Comparison of ENCODE assay signal across 16 mouse cellular contexts in genomic region chr11:53424826-53425225, GRCm38 (mm10). TPM values are rescaled to one million over a fixed set of nuclear protein-coding genes. Genes with fewer than 3 reads are reported as not detected.
DNase-seq lines count a peak whose midpoint lies in the region; ATAC-seq lines count a peak whose summit lies in the region.
"Had no signal": no experiment of that assay in that cellular context is flagged by ENCODE, and none has a peak within 500 bp of the region (broad histone marks: within the 10 kb centered on the region; RNA-seq: fewer than 3 reads in every experiment).

No protein-coding gene starts in this region.

- H3K4me3 ChIP-seq in heart, embryonic 16.5 days (ENCODE audit: low read length): no peak overlapping the region
- H3K4me3 ChIP-seq in liver, embryonic 16.5 days (ENCODE audit: low read depth, low read length): no peak overlapping the region
- H3K4me3 ChIP-seq in liver, embryonic 12.5 days: no peak overlapping the region
- H3K4me3 ChIP-seq in forebrain, embryonic 10.5 days: no peak overlapping the region
- H3K4me3 ChIP-seq: gastrocnemius, adult 2 months; midbrain, embryonic 15.5 days; neural tube, embryonic 13.5 days had no signal

- intact Hi-C loops in heart, postnatal 10 days (cut with DNase I): no loop called here

- H3K9me3 ChIP-seq in heart, embryonic 16.5 days (replicated peaks; ENCODE audit: control insufficient read depth, low read length): no peaks in the 10 kb centered on the region
- H3K9me3 ChIP-seq in liver, embryonic 16.5 days (replicated peaks; ENCODE audit: control insufficient read depth, low read length): no peaks in the 10 kb centered on the region
- no peaks in the 10 kb centered on the region for H3K9me3 ChIP-seq in liver, embryonic 12.5 days (replicated peaks)
- no peaks in the 10 kb centered on the region for H3K9me3 ChIP-seq in forebrain, embryonic 10.5 days
- H3K9me3 ChIP-seq: midbrain, embryonic 15.5 days; neural tube, embryonic 13.5 days had no signal

- no peak overlapping the region for H3K4me2 ChIP-seq in heart, embryonic 16.5 days (ENCODE audit: low read depth, low read length)
- no peak overlapping the region for H3K4me2 ChIP-seq in liver, embryonic 16.5 days (ENCODE audit: low read depth, low read length)
- H3K4me2 ChIP-seq in liver, embryonic 12.5 days: no peak overlapping the region
- H3K4me2 ChIP-seq: midbrain, embryonic 15.5 days; neural tube, embryonic 13.5 days had no signal

- ATAC-seq in heart, embryonic 16.5 days (replicated peaks; ENCODE audit: extremely low read depth, insufficient read depth, low FRiP score): no peak
- ATAC-seq in liver, embryonic 16.5 days (ENCODE audit: low read depth): 0 out of 2 replicates have a peak, but pooled peaks have one; percentile 30
- no peak for ATAC-seq in liver, embryonic 12.5 days
- ATAC-seq: forebrain, embryonic 14.5 days; midbrain, embryonic 15.5 days had no signal

- DNase-seq in adrenal gland, adult 2 months: peak; percentile 53
- DNase-seq in adrenal gland, adult 18-20 months (ENCODE audit: low spot score in 2 of 2): no peak
- no peak for DNase-seq in heart, postnatal 10 days
- DNase-seq in adrenal gland, postnatal 14 days: peak; percentile 63
- DNase-seq in forebrain, embryonic 10.5 days (ENCODE audit: extremely low spot score, low spot score): no peak
- DNase-seq: cerebellum, adult 2 months; gastrocnemius, adult 2 months; heart, postnatal 4 days had no signal

- no peak overlapping the region for H3K9ac ChIP-seq in heart, embryonic 16.5 days (ENCODE audit: low read length)
- H3K9ac ChIP-seq in liver, embryonic 16.5 days (ENCODE audit: low read depth, low read length): no peak overlapping the region
- H3K9ac ChIP-seq in liver, embryonic 12.5 days: no peak overlapping the region
- H3K9ac ChIP-seq: midbrain, embryonic 15.5 days; neural tube, embryonic 13.5 days had no signal

- H3K36me3 ChIP-seq in heart, embryonic 16.5 days (ENCODE audit: control insufficient read depth, insufficient read depth): peaks cover 16% of the 10 kb centered on the region
- peaks cover 12% of the 10 kb centered on the region for H3K36me3 ChIP-seq in liver, embryonic 16.5 days (ENCODE audit: control insufficient read depth, insufficient read depth)
- H3K36me3 ChIP-seq in liver, embryonic 12.5 days: peaks cover 32% of the 10 kb centered on the region
- H3K36me3 ChIP-seq in forebrain, embryonic 10.5 days (replicated peaks): peaks cover 46% of the 10 kb centered on the region

- 39% methylated on average over 2 of the region's 2 CpGs for WGBS in heart, embryonic 16.5 days
- 59% methylated on average over 2 of the region's 2 CpGs for WGBS in liver, embryonic 16.5 days (ENCODE audit: insufficient replicate concordance)
- 50% methylated on average over 2 of the region's 2 CpGs for WGBS in liver, embryonic 12.5 days (ENCODE audit: insufficient replicate concordance)
- 78% methylated on average over 2 of the region's 2 CpGs for WGBS in forebrain, embryonic 10.5 days

- H3K27ac ChIP-seq in heart, embryonic 16.5 days (ENCODE audit: low read length): peak overlapping the region; percentile 48
- H3K27ac ChIP-seq in liver, embryonic 16.5 days (ENCODE audit: low read length): no peak overlapping the region
- H3K27ac ChIP-seq in liver, embryonic 12.5 days: no peak overlapping the region
- H3K27ac ChIP-seq in forebrain, embryonic 10.5 days: no peak overlapping the region
- H3K27ac ChIP-seq: gastrocnemius, adult 2 months; midbrain, embryonic 15.5 days; neural tube, embryonic 13.5 days had no signal

- H3K4me1 ChIP-seq in heart, embryonic 16.5 days (ENCODE audit: control insufficient read depth, insufficient read depth, low read length): peaks cover 21% of the 10 kb centered on the region
- peaks cover 7% of the 10 kb centered on the region for H3K4me1 ChIP-seq in liver, embryonic 16.5 days (ENCODE audit: control insufficient read depth, low read depth, low read length)
- peaks cover 14% of the 10 kb centered on the region for H3K4me1 ChIP-seq in liver, embryonic 12.5 days
- H3K4me1 ChIP-seq in forebrain, embryonic 10.5 days: peaks cover 8% of the 10 kb centered on the region

- H3K27me3 ChIP-seq in heart, embryonic 16.5 days (ENCODE audit: control insufficient read depth, insufficient read depth, low read length): no peaks in the 10 kb centered on the region
- no peaks in the 10 kb centered on the region for H3K27me3 ChIP-seq in liver, embryonic 16.5 days (ENCODE audit: control insufficient read depth, insufficient read depth, low read depth, low read length)
- H3K27me3 ChIP-seq in liver, embryonic 12.5 days (replicated peaks): no peaks in the 10 kb centered on the region
- H3K27me3 ChIP-seq in forebrain, embryonic 10.5 days (ENCODE audit: poor library complexity, severe bottlenecking): no peaks in the 10 kb centered on the region
- H3K27me3 ChIP-seq: midbrain, embryonic 15.5 days; neural tube, embryonic 13.5 days had no signal

RNA-seq across cellular contexts. Expression of gene Leap2, which starts 1.9 kb away (rescaled TPM):
- total RNA-seq in adrenal gland, adult 2 months (2021): not detected
- not detected in 2 replicates for polyA plus RNA-seq in adrenal gland, adult 2 months (2012; rRNA removed)
- not detected for total RNA-seq in adrenal gland, adult 18-20 months (2021)
- 0.39 TPM in 1 of 2 replicates, not detected in the other for polyA plus RNA-seq in heart, embryonic 16.5 days (2015; fragmentation: Nextera tagmentation; extraction: Ambion mirVana)
- total RNA-seq in heart, postnatal 10 days (2021): not detected
- polyA plus RNA-seq in liver, embryonic 16.5 days (2015; fragmentation: Nextera tagmentation; extraction: Ambion mirVana): 71.4 and 78.2 TPM in 2 replicates
- 5.3 and 5.4 TPM in 2 replicates for polyA plus RNA-seq in liver, embryonic 12.5 days (2016; fragmentation: Nextera tagmentation; extraction: Ambion mirVana)
- 0.79 and 17.6 TPM in 2 replicates for total RNA-seq in adrenal gland, postnatal 14 days (2021)
- polyA plus RNA-seq in forebrain, embryonic 10.5 days (2016; fragmentation: Nextera tagmentation; extraction: Ambion mirVana): 0.32 TPM in 1 of 2 replicates, not detected in the other
- total RNA-seq: gastrocnemius, adult 2 months; heart, postnatal 4 days had no signal
- polyA plus RNA-seq: cerebellum, adult 2 months; forebrain, embryonic 14.5 days; limb, embryonic 14.5 days; neural tube, embryonic 13.5 days; urinary bladder, adult 2 months had no signal

RNA-seq across cellular contexts. Expression of gene Uqcrq, which starts 5.8 kb away (rescaled TPM):
- total RNA-seq in adrenal gland, adult 2 months (2021): 1,000 to 10,000 TPM; 1,216 to 1,248 TPM
- 845 and 941 TPM in 2 replicates for polyA plus RNA-seq in adrenal gland, adult 2 months (2012; rRNA removed)
- 1,000 to 10,000 TPM; 1,110 to 1,480 TPM for total RNA-seq in adrenal gland, adult 18-20 months (2021)
- 1,391 and 1,425 TPM in 2 replicates for polyA plus RNA-seq in heart, embryonic 16.5 days (2015; fragmentation: Nextera tagmentation; extraction: Ambion mirVana)
- 1,000 to 10,000 TPM; 2,089 to 2,111 TPM for total RNA-seq in heart, postnatal 10 days (2021)
- polyA plus RNA-seq in liver, embryonic 16.5 days (2015; fragmentation: Nextera tagmentation; extraction: Ambion mirVana): 513 and 549 TPM in 2 replicates
- 641 and 664 TPM in 2 replicates for polyA plus RNA-seq in liver, embryonic 12.5 days (2016; fragmentation: Nextera tagmentation; extraction: Ambion mirVana)
- total RNA-seq in adrenal gland, postnatal 14 days (2021): 1,722 and 1,730 TPM in 2 replicates
- 590 and 612 TPM in 2 replicates for polyA plus RNA-seq in forebrain, embryonic 10.5 days (2016; fragmentation: Nextera tagmentation; extraction: Ambion mirVana)

RNA-seq across cellular contexts. Expression of gene Gdf9, which starts 6.0 kb away (rescaled TPM):
- total RNA-seq in adrenal gland, adult 2 months (2021): 1 to 10 TPM in 1 of 2 experiments, under 1 TPM in 1; 0.90 to 9.0 TPM
- 0.36 and 0.39 TPM in 2 replicates for polyA plus RNA-seq in adrenal gland, adult 2 months (2012; rRNA removed)
- total RNA-seq in adrenal gland, adult 18-20 months (2021): 1 to 10 TPM; 4.3 to 6.0 TPM
- 1.2 and 1.6 TPM in 2 replicates for polyA plus RNA-seq in heart, embryonic 16.5 days (2015; fragmentation: Nextera tagmentation; extraction: Ambion mirVana)
- under 1 TPM; 0.14 to 0.32 TPM for total RNA-seq in heart, postnatal 10 days (2021)
- polyA plus RNA-seq in liver, embryonic 16.5 days (2015; fragmentation: Nextera tagmentation; extraction: Ambion mirVana): 0.41 and 0.43 TPM in 2 replicates
- 0.21 and 0.33 TPM in 2 replicates for polyA plus RNA-seq in liver, embryonic 12.5 days (2016; fragmentation: Nextera tagmentation; extraction: Ambion mirVana)
- 1.2 and 3.6 TPM in 2 replicates for total RNA-seq in adrenal gland, postnatal 14 days (2021)
- 1.1 and 2.0 TPM in 2 replicates for polyA plus RNA-seq in forebrain, embryonic 10.5 days (2016; fragmentation: Nextera tagmentation; extraction: Ambion mirVana)

RNA-seq across cellular contexts. Expression of gene Gm10447, which starts 32.1 kb away (rescaled TPM):
- total RNA-seq in adrenal gland, adult 2 months (2021): not detected
- polyA plus RNA-seq in adrenal gland, adult 2 months (2012; rRNA removed): 0.08 TPM in 1 of 2 replicates, not detected in the other
- total RNA-seq in adrenal gland, adult 18-20 months (2021): under 1 TPM in 1 of 2 experiments, not detected in 1; 0.27 TPM
- 0.06 and 0.09 TPM in 2 replicates for polyA plus RNA-seq in heart, embryonic 16.5 days (2015; fragmentation: Nextera tagmentation; extraction: Ambion mirVana)
- total RNA-seq in heart, postnatal 10 days (2021): under 1 TPM in 1 of 2 experiments, not detected in 1; 0.10 TPM
- polyA plus RNA-seq in liver, embryonic 16.5 days (2015; fragmentation: Nextera tagmentation; extraction: Ambion mirVana): 0.18 and 0.22 TPM in 2 replicates
- polyA plus RNA-seq in liver, embryonic 12.5 days (2016; fragmentation: Nextera tagmentation; extraction: Ambion mirVana): 0.05 and 0.10 TPM in 2 replicates
- not detected in 2 replicates for total RNA-seq in adrenal gland, postnatal 14 days (2021)
- not detected in 2 replicates for polyA plus RNA-seq in forebrain, embryonic 10.5 days (2016; fragmentation: Nextera tagmentation; extraction: Ambion mirVana)
- total RNA-seq: gastrocnemius, adult 2 months; heart, postnatal 4 days had no signal
- polyA plus RNA-seq: cerebellum, adult 2 months; forebrain, embryonic 14.5 days; midbrain, embryonic 15.5 days; neural tube, embryonic 13.5 days had no signal

RNA-seq across cellular contexts. Expression of gene Shroom1, which starts 32.2 kb away (rescaled TPM):
- total RNA-seq in adrenal gland, adult 2 months (2021): 1 to 10 TPM; 3.5 to 3.8 TPM
- polyA plus RNA-seq in adrenal gland, adult 2 months (2012; rRNA removed): 5.0 and 5.3 TPM in 2 replicates
- total RNA-seq in adrenal gland, adult 18-20 months (2021): 10 to 100 TPM in 1 of 2 experiments, 1 to 10 TPM in 1; 3.7 to 10.9 TPM
- polyA plus RNA-seq in heart, embryonic 16.5 days (2015; fragmentation: Nextera tagmentation; extraction: Ambion mirVana): 1.3 and 1.8 TPM in 2 replicates
- under 1 TPM; 0.55 to 0.69 TPM for total RNA-seq in heart, postnatal 10 days (2021)
- polyA plus RNA-seq in liver, embryonic 16.5 days (2015; fragmentation: Nextera tagmentation; extraction: Ambion mirVana): 3.1 and 4.1 TPM in 2 replicates
- 1.9 and 2.0 TPM in 2 replicates for polyA plus RNA-seq in liver, embryonic 12.5 days (2016; fragmentation: Nextera tagmentation; extraction: Ambion mirVana)
- 3.9 and 5.7 TPM in 2 replicates for total RNA-seq in adrenal gland, postnatal 14 days (2021)
- 1.2 and 1.7 TPM in 2 replicates for polyA plus RNA-seq in forebrain, embryonic 10.5 days (2016; fragmentation: Nextera tagmentation; extraction: Ambion mirVana)

Comparison
In these comparisons a context has a peak if more than half of its experiments do, and no peak if none do; other contexts are left out.
1. DNase-seq: peak in adrenal gland, adult 2 months (single experiment) and adrenal gland, postnatal 14 days (single experiment); none in adrenal gland, adult 18-20 months (0 of 2), heart, postnatal 10 days (0 of 2) and forebrain, embryonic 10.5 days (single experiment).
2. RNA of gene Leap2, which starts 1.9 kb away (polyA plus RNA-seq): 71.4 to 78.2 TPM in liver, embryonic 16.5 days; 5.3 to 5.4 TPM in liver, embryonic 12.5 days, 0.39 TPM in heart, embryonic 16.5 days, 0.32 TPM in forebrain, embryonic 10.5 days and not detected in adrenal gland, adult 2 months; every median in the first group is over 10 times any median in the second.